Mouse (Mus musculus): ENCODE data around the gene Slamf6. TPM values are rescaled to one million over a fixed set of nuclear protein-coding genes. Genes with fewer than 3 reads are reported as not detected.
A peak's percentile ranks its signal among the peaks of the same experiment; 100 is the strongest.

Gene Slamf6
- polyA plus RNA-seq, 1 experiment from 2014 or later: 0.19 TPM

- Histone ChIP-seq H3K27me3 (no peaks in the 10 kb centered on the region), H3K36me3 (no peaks in the 10 kb centered on the region), H3K9ac (no peak overlapping the region), H3K9me3 (0 out of 2 replicates have a peak, but pooled peaks cover 4% of the 10 kb centered on the region), H3K4me1 (replicated peaks) (no peaks in the 10 kb centered on the region), H3K4me2 (no peak overlapping the region), H3K4me3 (no peak overlapping the region), H3K27ac (replicated peaks) (no peak overlapping the region)
- 81% methylated on average over 3 of the region's 3 CpGs for WGBS
- ATAC-seq (ENCODE audit: low FRiP score, low read depth): no peak
Measured at GRCm38 (mm10) chr1:171983372-171984001, 66.2 kb downstream of the Slamf6 start.

GRCm38 (mm10) chr1:171984121-171984520 is 66.8 kb downstream of the Slamf6 start:
- no peaks in the 10 kb centered on the region for H3K4me1 ChIP-seq (replicated peaks)
- WGBS: 100% methylated on average over 1 of the region's 1 CpGs

GRCm38 (mm10) chr1:171991883-171992282 is 74.6 kb downstream of the Slamf6 start:
- WGBS: 89% methylated on average over 2 of the region's 2 CpGs
- ATAC-seq (ENCODE audit: low FRiP score, low read depth): no peak
- H3K36me3 ChIP-seq: no peaks in the 10 kb centered on the region
- H3K4me3 ChIP-seq: no peak overlapping the region
- no peaks in the 10 kb centered on the region for H3K4me1 ChIP-seq (replicated peaks)
- H3K9ac ChIP-seq: no peak overlapping the region
- H3K27ac ChIP-seq (replicated peaks): no peak overlapping the region
- H3K4me2 ChIP-seq: no peak overlapping the region
- H3K27me3 ChIP-seq: no peaks in the 10 kb centered on the region
- no peaks in the 10 kb centered on the region for H3K9me3 ChIP-seq

More at GRCm38 (mm10) chr1:171984121-171984520, 66.8 kb downstream of the Slamf6 start:
- no peak for ATAC-seq (ENCODE audit: low FRiP score, low read depth)
- 0 out of 2 replicates have a peak, but pooled peaks cover 4% of the 10 kb centered on the region for H3K9me3 ChIP-seq
- H3K36me3 ChIP-seq: no peaks in the 10 kb centered on the region
- H3K27ac ChIP-seq (replicated peaks): no peak overlapping the region
- no peaks in the 10 kb centered on the region for H3K27me3 ChIP-seq
- H3K9ac ChIP-seq: no peak overlapping the region
- H3K4me3 ChIP-seq: no peak overlapping the region
- H3K4me2 ChIP-seq: no peak overlapping the region

GRCm38 (mm10) chr1:171992901-171993530 is 75.7 kb downstream of the Slamf6 start:
- no peak for ATAC-seq (ENCODE audit: low FRiP score, low read depth)
- 87% methylated on average over 4 of the region's 4 CpGs for WGBS
- Histone ChIP-seq H3K36me3 (no peaks in the 10 kb centered on the region), H3K9me3 (no peaks in the 10 kb centered on the region), H3K27ac (replicated peaks) (no peak overlapping the region), H3K27me3 (no peaks in the 10 kb centered on the region), H3K4me1 (replicated peaks) (no peaks in the 10 kb centered on the region), H3K4me3 (no peak overlapping the region), H3K4me2 (no peak overlapping the region), H3K9ac (no peak overlapping the region)

- no peaks in the 10 kb centered on the region for H3K27me3 ChIP-seq
- H3K9me3 ChIP-seq: no peaks in the 10 kb centered on the region
- H3K4me2 ChIP-seq: no peak overlapping the region
- H3K9ac ChIP-seq: no peak overlapping the region
- H3K4me3 ChIP-seq: no peak overlapping the region
- WGBS: 85% methylated on average over 2 of the region's 2 CpGs
- no peak for ATAC-seq (ENCODE audit: low FRiP score, low read depth)
- no peaks in the 10 kb centered on the region for H3K36me3 ChIP-seq
- no peak overlapping the region for H3K27ac ChIP-seq (replicated peaks)
- no peaks in the 10 kb centered on the region for H3K4me1 ChIP-seq (replicated peaks)
Measured at GRCm38 (mm10) chr1:171994501-171994900, 77.2 kb downstream of the Slamf6 start.

- 84% methylated on average over 11 of the region's 11 CpGs for WGBS
- no peaks in the 10 kb centered on the region for H3K4me1 ChIP-seq (replicated peaks)
- no peak overlapping the region for H3K4me3 ChIP-seq
- ATAC-seq (ENCODE audit: low FRiP score, low read depth): no peak
- peaks cover 4% of the 10 kb centered on the region; the same call in 1 of the 2 replicates for H3K36me3 ChIP-seq
- H3K4me2 ChIP-seq: no peak overlapping the region
- H3K27me3 ChIP-seq: no peaks in the 10 kb centered on the region
- H3K27ac ChIP-seq (replicated peaks): no peak overlapping the region
- no peaks in the 10 kb centered on the region for H3K9me3 ChIP-seq
- no peak overlapping the region for H3K9ac ChIP-seq
Measured at GRCm38 (mm10) chr1:171994918-171995715, 77.8 kb downstream of the Slamf6 start.

- peaks cover 6% of the 10 kb centered on the region; the same call in 1 of the 2 replicates for H3K4me1 ChIP-seq (replicated peaks)
- H3K9me3 ChIP-seq: no peaks in the 10 kb centered on the region
- no peak overlapping the region for H3K9ac ChIP-seq
- WGBS: 68% methylated on average over 7 of the region's 7 CpGs
- H3K27me3 ChIP-seq: no peaks in the 10 kb centered on the region
- no peak overlapping the region for H3K4me2 ChIP-seq
- no peak overlapping the region for H3K4me3 ChIP-seq
- H3K36me3 ChIP-seq: peaks cover 4% of the 10 kb centered on the region; the same call in 1 of the 2 replicates
- H3K27ac ChIP-seq (replicated peaks): no peak overlapping the region
- ATAC-seq (ENCODE audit: low FRiP score, low read depth): no peak
Measured at GRCm38 (mm10) chr1:171996701-171997100, 79.4 kb downstream of the Slamf6 start.

GRCm38 (mm10) chr1:171998820-171999597 is 81.7 kb downstream of the Slamf6 start:
- no peak overlapping the region for H3K9ac ChIP-seq
- 89% methylated on average over 13 of the region's 13 CpGs for WGBS
- no peak overlapping the region for H3K4me3 ChIP-seq
- H3K9me3 ChIP-seq: no peaks in the 10 kb centered on the region
- no peak overlapping the region for H3K4me2 ChIP-seq
- H3K36me3 ChIP-seq: peaks cover 14% of the 10 kb centered on the region
- H3K4me1 ChIP-seq (replicated peaks): peaks cover 9% of the 10 kb centered on the region; the same call in 1 of the 2 replicates
- no peak overlapping the region for H3K27ac ChIP-seq (replicated peaks)
- no peaks in the 10 kb centered on the region for H3K27me3 ChIP-seq
- no peak for ATAC-seq (ENCODE audit: low FRiP score, low read depth)

- no peaks in the 10 kb centered on the region for H3K27me3 ChIP-seq
- peaks cover 9% of the 10 kb centered on the region; the same call in 1 of the 2 replicates for H3K4me1 ChIP-seq (replicated peaks)
- H3K9ac ChIP-seq: no peak overlapping the region
- no peak overlapping the region for H3K4me3 ChIP-seq
- 51% methylated on average over 3 of the region's 3 CpGs for WGBS
- no peak overlapping the region for H3K4me2 ChIP-seq
- no peaks in the 10 kb centered on the region for H3K9me3 ChIP-seq
- peak; percentile 49 for ATAC-seq (ENCODE audit: low FRiP score, low read depth)
- no peak overlapping the region for H3K27ac ChIP-seq (replicated peaks)
- peaks cover 31% of the 10 kb centered on the region for H3K36me3 ChIP-seq
Measured at GRCm38 (mm10) chr1:172000641-172001040, 83.3 kb downstream of the Slamf6 start.

GRCm38 (mm10) chr1:172001665-172002064 is 84.3 kb downstream of the Slamf6 start:
- no peaks in the 10 kb centered on the region for H3K9me3 ChIP-seq
- ATAC-seq (ENCODE audit: low FRiP score, low read depth): peak; percentile 57; the same call in 1 of the 2 replicates
- WGBS: 48% methylated on average over 12 of the region's 12 CpGs
- H3K4me3 ChIP-seq: no peak overlapping the region
- no peak overlapping the region for H3K9ac ChIP-seq
- peaks cover 9% of the 10 kb centered on the region; the same call in 1 of the 2 replicates for H3K4me1 ChIP-seq (replicated peaks)
- H3K27ac ChIP-seq (replicated peaks): peak overlapping the region; percentile 47
- H3K27me3 ChIP-seq: no peaks in the 10 kb centered on the region
- H3K36me3 ChIP-seq: peaks cover 40% of the 10 kb centered on the region
- no peak overlapping the region for H3K4me2 ChIP-seq
